Mouse (Mus musculus) hindbrain, embryonic 15.5 days (tissue): Measurements from ENCODE around the gene Slc35a5. TPM values are rescaled to one million over a fixed set of nuclear protein-coding genes. Genes with fewer than 3 reads are reported as not detected.

ENCODE experiments used
- polyA plus RNA-seq: library from polyadenylated mRNA; unstranded; fragments of >200 nt; fragmentation: Nextera tagmentation; extraction: Ambion mirVana; gene quantifications from 2 replicates; pipeline ENCODE4 v1.2.1, GENCODE M21; 2015

Gene Slc35a5
- polyA plus RNA-seq, 1 experiment from 2014 or later = 33.3 TPM

Other genes with a start within 250 kb of the Slc35a5 start
- gene Cd200r3, start 215.0 kb downstream of the Slc35a5 start, polyA plus RNA-seq = 0.18 TPM in 1 of 2 replicates, not detected in the other
- 10.0 and 11.6 TPM in 2 replicates for gene Ccdc80, start 65.3 kb downstream of the Slc35a5 start, polyA plus RNA-seq
- 55.5 and 58.0 TPM in 2 replicates for gene Atg3, start 79 bp upstream of the Slc35a5 start, polyA plus RNA-seq
- 0.07 and 0.08 TPM in 2 replicates for gene Btla, start 65.6 kb upstream of the Slc35a5 start, polyA plus RNA-seq